Mouse (Mus musculus): ENCODE data around the gene Kiss1.

The Kiss1 gene

GRCm38 (mm10) chr1:133321267-133321925, at the start of gene Kiss1:
Gene Kiss1, plus strand, starts transcription at chr1:133321875.
- no peak for DNase-seq (ENCODE audit: low spot score)

GRCm38 (mm10) chr1:133274163-133274562, 47.5 kb upstream of the Kiss1 start:
- no peak for DNase-seq (ENCODE audit: low spot score)

- DNase-seq (ENCODE audit: low spot score), result no peak
Measured at GRCm38 (mm10) chr1:133276983-133277382, 44.7 kb upstream of the Kiss1 start.

GRCm38 (mm10) chr1:133278539-133278938, 43.1 kb upstream of the Kiss1 start:
- no peak for DNase-seq (ENCODE audit: low spot score)

- DNase-seq (ENCODE audit: low spot score), result no peak
Measured at GRCm38 (mm10) chr1:133278946-133279631, 42.6 kb upstream of the Kiss1 start.

GRCm38 (mm10) chr1:133279632-133280093, 42.0 kb upstream of the Kiss1 start:
- no peak for DNase-seq (ENCODE audit: low spot score)

GRCm38 (mm10) chr1:133280537-133280936, 41.1 kb upstream of the Kiss1 start:
- DNase-seq (ENCODE audit: low spot score), result no peak

GRCm38 (mm10) chr1:133285907-133286306, 35.8 kb upstream of the Kiss1 start:
- no peak for DNase-seq (ENCODE audit: low spot score)

GRCm38 (mm10) chr1:133287051-133287450, 34.6 kb upstream of the Kiss1 start:
- no peak for DNase-seq (ENCODE audit: low spot score)

GRCm38 (mm10) chr1:133287880-133288279, 33.8 kb upstream of the Kiss1 start:
- no peak for DNase-seq (ENCODE audit: low spot score)

GRCm38 (mm10) chr1:133291888-133292287, 29.8 kb upstream of the Kiss1 start:
- no peak for DNase-seq (ENCODE audit: low spot score)

- DNase-seq (ENCODE audit: low spot score), result no peak
Measured at GRCm38 (mm10) chr1:133292608-133293007, 29.1 kb upstream of the Kiss1 start.

- no peak for DNase-seq (ENCODE audit: low spot score)
Measured at GRCm38 (mm10) chr1:133296376-133296775, 25.3 kb upstream of the Kiss1 start.

GRCm38 (mm10) chr1:133298816-133299215, 22.9 kb upstream of the Kiss1 start:
- DNase-seq (ENCODE audit: low spot score), result no peak

- DNase-seq (ENCODE audit: low spot score), result no peak
Measured at GRCm38 (mm10) chr1:133302540-133302939, 19.1 kb upstream of the Kiss1 start.

GRCm38 (mm10) chr1:133306842-133307241, 14.8 kb upstream of the Kiss1 start:
- peak; percentile 88 for DNase-seq (ENCODE audit: low spot score)

- peak; percentile 93 for DNase-seq (ENCODE audit: low spot score)
Measured at GRCm38 (mm10) chr1:133307318-133307717, 14.4 kb upstream of the Kiss1 start.

GRCm38 (mm10) chr1:133309652-133310267, 11.9 kb upstream of the Kiss1 start, which contains the start of gene Golt1a:
Gene Golt1a, plus strand, starts transcription at chr1:133309800.
- no peak for DNase-seq (ENCODE audit: low spot score)

- DNase-seq (ENCODE audit: low spot score), result no peak
Measured at GRCm38 (mm10) chr1:133311240-133311639, 10.4 kb upstream of the Kiss1 start.

GRCm38 (mm10) chr1:133311946-133312345, 9.7 kb upstream of the Kiss1 start:
- DNase-seq (ENCODE audit: low spot score), result no peak

GRCm38 (mm10) chr1:133314364-133314763, 7.3 kb upstream of the Kiss1 start:
- peak; percentile 81 for DNase-seq (ENCODE audit: low spot score)

- DNase-seq (ENCODE audit: low spot score), result no peak
Measured at GRCm38 (mm10) chr1:133315775-133316174, 5.9 kb upstream of the Kiss1 start.

- DNase-seq (ENCODE audit: low spot score), result no peak
Measured at GRCm38 (mm10) chr1:133316577-133316976, 5.1 kb upstream of the Kiss1 start.

All from retina, embryonic 14.5 days (tissue).